Mouse (Mus musculus) cerebellum, postnatal 14 days (tissue): ENCODE results near the gene Eif2a.
"Not testable (repeated sequence)": the region's sequence is repeated elsewhere in the genome, so short reads cannot be mapped to it uniquely, and the experiment has no call there.

ENCODE experiments used
- DNase-seq, 2 experiments: peaks; one replicate each; pipeline ENCODE4 v3.0.0; 2021; ENCODE audit warnings: mixed read lengths in 2 of 2

Gene Eif2a

GRCm38 (mm10) chr3:58523386-58523785 is 2.2 kb upstream of the Eif2a start:
- DNase-seq: no peak

- DNase-seq: no peak
Observed at GRCm38 (mm10) chr3:58524246-58524645, 1.4 kb upstream of the Eif2a start.

DNA sequence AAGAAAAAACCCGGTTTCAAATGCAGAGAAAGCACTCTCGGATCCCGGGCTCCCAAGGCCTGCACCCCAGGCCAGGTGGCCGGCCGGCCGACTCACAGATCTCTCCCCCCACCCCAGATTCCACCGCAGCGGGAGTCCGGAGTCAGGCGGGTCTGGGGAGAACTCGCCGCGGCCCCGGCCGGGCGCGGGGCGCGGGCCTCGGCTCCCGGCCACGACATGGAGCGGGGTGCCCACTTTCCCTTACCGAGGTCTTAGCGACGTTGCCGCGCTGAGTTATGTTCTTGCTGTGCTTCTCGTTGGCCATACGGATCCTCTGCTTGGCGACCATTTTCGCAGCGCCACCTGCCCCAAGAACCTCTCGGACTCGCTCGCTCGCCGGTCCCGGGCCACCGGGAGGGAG is 455 bp upstream of the Eif2a start:
- peak in 1 of 2 experiments; percentile 74 for DNase-seq

- no peak for DNase-seq
Observed at GRCm38 (mm10) chr3:58526408-58526737, 752 bp downstream of the Eif2a start.

- DNase-seq: no peak
Observed at GRCm38 (mm10) chr3:58536573-58536972, 11.0 kb downstream of the Eif2a start.

DNA sequence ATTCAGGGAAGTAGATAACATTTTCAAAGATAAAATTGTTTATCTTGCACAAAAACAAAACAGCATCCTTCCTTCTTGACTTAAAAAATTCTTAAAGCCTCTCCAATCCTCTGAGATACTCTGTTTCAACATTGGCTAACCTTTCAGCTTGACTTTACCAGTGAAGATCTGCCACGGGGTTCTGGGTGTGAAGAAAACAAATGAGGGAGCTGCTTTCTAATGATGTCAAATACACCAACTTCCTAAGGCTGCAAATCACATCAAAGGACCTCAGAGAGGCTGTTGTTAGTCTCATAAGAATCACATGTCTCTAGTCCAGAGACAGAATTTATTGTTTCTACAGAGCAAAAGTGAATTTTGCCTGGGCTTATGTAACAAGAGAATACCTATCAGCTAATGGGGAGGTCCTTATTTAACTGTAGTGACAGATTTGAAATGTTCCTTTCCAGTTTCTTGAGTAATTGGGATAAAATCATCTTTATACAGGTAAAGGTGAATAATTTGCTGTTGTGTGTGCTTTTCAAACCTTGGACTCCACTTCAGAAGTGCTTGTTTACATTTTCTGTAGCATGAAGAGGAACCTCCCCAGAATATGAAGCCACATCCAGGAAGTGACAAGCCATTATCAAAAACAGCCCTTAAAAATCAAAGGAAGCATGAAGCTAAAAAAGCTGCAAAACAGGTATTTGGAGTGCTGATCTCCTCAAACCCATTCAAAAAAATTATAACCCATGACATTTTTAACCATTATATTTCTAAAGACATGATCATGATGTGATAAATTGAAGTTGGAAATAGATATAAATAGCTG is 26.6 kb downstream of the Eif2a start:
- no peak for DNase-seq

DNA sequence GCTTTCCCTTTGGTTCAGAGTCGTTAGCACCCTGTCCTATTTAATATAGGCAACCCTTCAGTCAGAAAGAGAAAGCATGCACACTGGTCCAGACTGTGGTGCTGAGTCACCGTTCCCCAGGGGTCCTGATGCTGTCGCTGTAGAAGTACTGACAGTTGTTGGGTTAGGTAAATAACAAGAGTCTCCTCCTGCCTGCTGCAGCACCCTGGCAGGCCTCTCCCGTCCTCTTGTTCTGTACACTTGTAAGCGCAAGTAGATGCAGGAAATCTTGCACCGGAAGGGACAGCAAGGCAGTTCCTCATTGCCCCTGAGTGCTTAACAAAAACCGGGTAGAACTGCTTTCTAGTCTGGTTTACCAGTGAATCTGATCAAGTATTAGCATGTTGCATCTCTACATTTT is 31.0 kb downstream of the Eif2a start:
- DNase-seq: no peak

- no peak for DNase-seq
Observed at GRCm38 (mm10) chr3:58559887-58560286, 34.3 kb downstream of the Eif2a start.

GRCm38 (mm10) chr3:58561437-58561836 is 35.8 kb downstream of the Eif2a start:
- DNase-seq: no peak

- DNase-seq: no peak
Observed at GRCm38 (mm10) chr3:58570821-58571220, 45.2 kb downstream of the Eif2a start.

GRCm38 (mm10) chr3:58576137-58577066 is 50.8 kb downstream of the Eif2a start, which contains the start of gene Selenot:
Gene Selenot, plus strand, starts transcription at chr3:58576636.
- DNase-seq: peak; percentile 99 to 100

GRCm38 (mm10) chr3:58577067-58577503 is 51.5 kb downstream of the Eif2a start:
- DNase-seq: peak in 1 of 2 experiments; percentile 73

DNA sequence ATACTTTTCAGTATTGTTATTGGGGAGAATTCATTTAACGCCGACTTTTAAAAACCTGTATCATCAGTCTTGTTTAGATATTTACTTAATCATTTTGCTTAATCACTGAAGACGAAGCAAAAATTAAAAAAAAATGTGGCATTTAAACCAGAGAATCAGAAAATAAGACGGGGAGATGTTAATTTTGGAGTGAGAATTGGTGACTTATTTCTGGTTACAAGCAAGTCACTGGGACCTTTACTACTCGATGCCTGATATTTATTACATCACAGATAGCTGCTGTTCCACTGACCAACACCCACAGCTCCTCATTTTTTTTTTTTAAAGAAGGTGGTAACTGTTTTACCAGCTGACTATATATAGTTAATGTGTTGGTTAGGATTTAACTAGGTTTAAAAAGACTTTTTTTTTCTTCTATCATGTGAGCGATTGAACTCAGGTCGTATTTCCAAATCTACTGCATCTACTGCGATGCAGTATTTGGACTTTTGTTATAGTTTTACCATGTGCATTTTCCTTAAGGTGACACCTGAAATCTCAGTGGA is 52.0 kb downstream of the Eif2a start:
- peak in 1 of 2 experiments; percentile 19 for DNase-seq

DNA sequence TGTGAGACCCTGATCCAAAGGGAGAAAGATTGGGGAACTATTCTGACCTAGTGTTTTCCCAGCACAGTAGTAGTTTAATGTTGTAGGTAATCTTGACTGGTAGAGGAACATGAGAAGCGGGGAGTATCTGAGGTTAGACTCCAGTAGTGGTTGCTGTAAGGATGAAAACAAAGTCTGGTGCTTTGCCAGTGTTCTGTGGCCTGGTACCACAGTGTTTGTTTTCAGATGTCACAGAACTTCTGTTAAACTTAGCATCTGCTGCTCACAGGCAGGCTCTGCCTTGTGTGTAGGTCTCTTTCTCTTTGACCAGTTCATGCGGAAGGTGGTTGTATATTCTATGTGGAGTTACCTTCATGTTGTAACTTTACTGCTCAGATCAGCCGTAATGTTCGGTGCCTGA is 55.9 kb downstream of the Eif2a start:
- no peak for DNase-seq

DNA sequence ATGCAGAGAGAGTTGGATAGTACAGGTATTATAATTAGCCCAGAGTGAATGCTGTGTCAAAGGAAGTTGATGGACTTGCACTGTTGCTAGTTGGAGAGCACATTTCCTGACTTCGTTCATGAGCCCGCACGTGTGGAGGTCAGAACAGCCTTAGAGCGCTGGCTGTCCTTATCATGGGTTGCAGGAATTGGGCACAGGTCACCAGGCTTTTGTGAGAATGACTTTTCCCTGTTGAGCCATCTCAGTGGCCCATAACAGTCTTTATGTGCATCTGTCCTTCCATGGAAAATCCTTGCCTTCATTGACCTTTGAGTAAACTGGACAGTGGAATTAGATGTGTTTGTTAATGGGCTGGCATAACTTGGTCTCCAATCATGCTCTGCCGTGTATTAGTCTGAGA is 56.7 kb downstream of the Eif2a start:
- DNase-seq: no peak

- DNase-seq: no peak
Observed at GRCm38 (mm10) chr3:58582788-58583426, 57.3 kb downstream of the Eif2a start.

GRCm38 (mm10) chr3:58590544-58590943 is 64.9 kb downstream of the Eif2a start:
- not testable (repeated sequence) for DNase-seq

GRCm38 (mm10) chr3:58592666-58593065 is 67.0 kb downstream of the Eif2a start:
- not testable (repeated sequence) for DNase-seq

- DNase-seq: no peak
Observed at GRCm38 (mm10) chr3:58593623-58594022, 68.0 kb downstream of the Eif2a start.
